Mouse (Mus musculus) myocyte (in vitro differentiated cells): ENCODE data around the gene Camk1d.

Experiments used
- MYOD1 ChIP-seq, 3 experiments: IDR thresholded peaks; one replicate each; pipeline ENCODE4 v1.6.1; 2011; ENCODE audit warnings: control low read depth in 2 of 3, low read depth in 2 of 3, mild to moderate bottlenecking in 2 of 3, moderate library complexity in 1 of 3; ENCODE audit not compliant: insufficient read length in 2 of 3, control insufficient read depth in 1 of 3
- POLR2A ChIP-seq: IDR thresholded peaks from one replicate; pipeline ENCODE4 v1.6.1; 2011; ENCODE audit warnings: low read depth, mild to moderate bottlenecking, control low read depth, moderate library complexity; ENCODE audit not compliant: insufficient read length
- POLR2AphosphoS2 ChIP-seq: IDR thresholded peaks from one replicate; pipeline ENCODE4 v1.6.1; 2011; ENCODE audit warnings: low read depth, control low read depth; ENCODE audit not compliant: insufficient read length
- REST ChIP-seq: IDR thresholded peaks from one replicate; pipeline ENCODE4 v1.6.1; 2011; ENCODE audit warnings: mild to moderate bottlenecking, control low read depth, moderate library complexity; ENCODE audit not compliant: insufficient read depth, insufficient read length
- USF1 ChIP-seq: IDR thresholded peaks from one replicate; pipeline ENCODE4 v1.6.1; 2011; ENCODE audit warnings: low read depth, mild to moderate bottlenecking, control low read depth, moderate library complexity

DNA sequence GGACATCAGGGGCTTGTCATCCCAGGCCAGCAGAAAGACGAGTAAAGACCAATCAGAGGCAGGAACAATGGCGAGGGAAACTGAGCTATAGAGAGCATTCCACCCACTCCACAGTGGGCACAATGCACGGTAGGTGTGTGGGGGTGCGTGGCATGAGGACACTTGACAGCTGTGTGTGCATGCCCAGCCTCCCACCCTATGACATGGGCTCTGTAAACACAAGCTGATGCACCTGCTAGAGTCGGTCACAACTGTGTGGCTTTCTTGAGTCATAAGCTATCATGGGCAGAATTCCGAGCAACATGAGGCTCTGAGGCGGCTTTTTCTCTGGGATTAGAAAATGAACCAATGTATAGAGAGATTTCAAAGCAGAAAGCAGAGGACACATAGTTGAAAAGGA is 333.3 kb downstream of the Camk1d start:
- TF ChIP-seq POLR2AphosphoS2 (no peak), POLR2A (no peak), MYOD1 (IDR thresholded peaks at IDR 0.05; ENCODE audit: control insufficient read depth in 1 of 3, insufficient read length in 2 of 3, low read depth in 2 of 3) (peak; percentile 98 to 100 (median 100)), USF1 (no peak), REST (no peak)
